Mouse (Mus musculus) hindbrain, embryonic 11.5 days (tissue): Measurements from ENCODE around the gene Mmp14. TPM values are rescaled to one million over a fixed set of nuclear protein-coding genes. Genes with fewer than 3 reads are reported as not detected.
A peak's percentile ranks its signal among the peaks of the same experiment; 100 is the strongest.

Experiments
- ATAC-seq: fragments of 200-750 bp; cut with Nextera tagmentation; 2 replicates; pipeline ENCODE4 v1.8.0; 2017; ENCODE audit warnings: mild to moderate bottlenecking, moderate TSS enrichment, moderate library complexity; ENCODE audit not compliant: low FRiP score
- DNase-seq: peaks from one replicate; pipeline ENCODE4 v3.0.0-alpha.2; 2015; ENCODE audit warnings: low spot score
- H3K27ac ChIP-seq: fragments of 300-500 bp; sonication (generic); 2 replicates; pipeline ENCODE4 v1.5.1; 2014; ENCODE audit warnings: mild to moderate bottlenecking, low read depth, low read length
- H3K27me3 ChIP-seq: fragments of 300-500 bp; sonication (generic); 2 replicates; pipeline ENCODE4 v1.6.1; 2014; ENCODE audit warnings: mild to moderate bottlenecking, low read length, moderate library complexity, mixed read lengths; ENCODE audit not compliant: control insufficient read depth, insufficient read depth
- H3K36me3 ChIP-seq: fragments of 300-500 bp; sonication (generic); 2 replicates; pipeline ENCODE4 v1.6.1; 2014; ENCODE audit warnings: mild to moderate bottlenecking, low read length, moderate library complexity, mixed read lengths; ENCODE audit not compliant: control insufficient read depth, insufficient read depth
- H3K4me1 ChIP-seq: fragments of 300-500 bp; sonication (generic); replicated peaks from 2 replicates; pipeline ENCODE4 v1.6.1; 2014; ENCODE audit warnings: low read length, mixed read lengths; ENCODE audit not compliant: control insufficient read depth, insufficient read depth
- H3K4me2 ChIP-seq: fragments of 300-500 bp; sonication (generic); replicated peaks from 2 replicates; pipeline ENCODE4 v1.6.1; 2014; ENCODE audit warnings: mild to moderate bottlenecking, low read depth, low read length
- H3K4me3 ChIP-seq: fragments of 300-500 bp; sonication (generic); 2 replicates; pipeline ENCODE4 v1.5.1; 2014; ENCODE audit warnings: low read depth, low read length
- H3K9ac ChIP-seq: fragments of 300-500 bp; sonication (generic); 2 replicates; pipeline ENCODE4 v1.6.1; 2014; ENCODE audit warnings: low read depth, low read length
- H3K9me3 ChIP-seq: fragments of 300-500 bp; sonication (generic); 2 replicates; pipeline ENCODE4 v1.6.1; 2016; ENCODE audit warnings: low read length; ENCODE audit not compliant: control insufficient read depth
- WGBS: fragments of 180-500 bp; shearing (Covaris S2); extraction: QIAGEN DNeasy Blood & Tissue Kit; methylation state at CpG from one replicate; pipeline ENCODE4 v1.1.7; 2014; 5-methylcytosine and 5-hydroxymethylcytosine counted together
- polyA plus RNA-seq: library from polyadenylated mRNA; unstranded; fragments of >200 nt; fragmentation: Nextera tagmentation; extraction: Ambion mirVana; gene quantifications from 2 replicates; pipeline ENCODE4 v1.2.1, GENCODE M21; 2014

Gene Mmp14
- polyA plus RNA-seq, 1 experiment from 2014 or later, result 73.1 TPM

DNA sequence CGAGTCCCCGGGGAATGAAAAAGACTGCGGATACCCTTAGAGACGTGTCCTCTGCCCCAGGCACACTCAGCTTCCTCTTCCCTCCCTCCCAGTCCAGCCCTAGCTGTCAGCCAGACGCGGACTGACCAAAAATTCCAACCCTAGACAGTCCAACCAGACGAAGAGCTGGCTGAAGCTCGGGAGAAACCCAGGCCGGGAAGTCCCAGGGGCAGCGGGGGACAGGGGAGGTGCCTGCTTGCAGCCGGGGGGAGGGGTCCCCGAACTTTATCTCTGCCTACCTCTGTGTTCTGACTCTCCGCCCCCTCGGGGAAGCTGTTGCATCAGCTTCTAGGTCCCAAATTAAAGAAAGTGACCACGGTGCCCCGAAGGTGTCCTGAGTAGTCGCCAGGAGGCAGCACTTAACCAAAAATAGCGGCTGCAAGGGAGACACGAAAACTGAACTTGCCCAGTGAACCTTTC, 13.8 kb upstream of the Mmp14 start, which contains the start of gene Slc7a7:
Gene Slc7a7 (minus strand): TSS at position 158 of the 459 bp plus-strand sequence.
- no peaks in the 10 kb centered on the region for H3K36me3 ChIP-seq
- H3K4me3 ChIP-seq, result no peak within 1 kb of the TSS
- H3K4me2 ChIP-seq, result no peak within 1 kb of the TSS
- H3K4me1 ChIP-seq, result no peaks in the 10 kb centered on the region
- peak; percentile 30; the same call in 1 of the 2 replicates for ATAC-seq
- no peak within 1 kb of the TSS for H3K27ac ChIP-seq
- DNase-seq, result peak; percentile 50
- peaks cover 16% of the 10 kb centered on the region for H3K27me3 ChIP-seq
- H3K9ac ChIP-seq, result no peak within 1 kb of the TSS
- 5% methylated on average over 19 of the region's 19 CpGs for WGBS
- H3K9me3 ChIP-seq, result no peaks in the 10 kb centered on the region

DNA sequence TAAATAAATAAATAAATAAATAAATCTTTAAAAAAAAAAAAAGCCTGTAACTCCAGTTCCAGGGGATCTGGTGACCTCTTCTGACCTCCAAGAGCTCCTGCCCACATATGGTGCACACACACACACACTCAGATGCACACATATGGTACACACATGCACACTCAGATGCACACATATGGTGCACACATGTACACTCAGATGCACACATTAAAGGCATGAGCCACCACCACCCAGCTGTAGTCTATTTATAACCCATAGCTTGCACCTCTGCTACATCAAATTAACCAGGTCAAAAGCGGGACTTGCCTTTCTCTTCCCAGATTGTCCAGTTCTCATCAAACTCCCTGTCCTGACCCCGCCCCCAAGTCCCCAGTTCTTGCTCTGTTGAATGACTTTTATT, 10.4 kb upstream of the Mmp14 start:
- no peaks in the 10 kb centered on the region for H3K4me1 ChIP-seq
- H3K9me3 ChIP-seq, result no peaks in the 10 kb centered on the region
- H3K9ac ChIP-seq, result no peak overlapping the region
- peaks cover 2% of the 10 kb centered on the region; the same call in 1 of the 2 replicates for H3K27me3 ChIP-seq
- no peaks in the 10 kb centered on the region for H3K36me3 ChIP-seq
- no peak overlapping the region for H3K4me3 ChIP-seq
- ATAC-seq (no peak), DNase-seq (peak; percentile 19)
- no peak overlapping the region for H3K27ac ChIP-seq
- 89% methylated on average over 2 of the region's 2 CpGs for WGBS
- H3K4me2 ChIP-seq, result no peak overlapping the region

- Histone ChIP-seq H3K27me3 (no peaks in the 10 kb centered on the region), H3K27ac (no peak overlapping the region), H3K4me2 (no peak overlapping the region), H3K4me1 (no peaks in the 10 kb centered on the region), H3K9me3 (no peaks in the 10 kb centered on the region), H3K9ac (no peak overlapping the region), H3K36me3 (no peaks in the 10 kb centered on the region), H3K4me3 (no peak overlapping the region)
- DNase-seq, result peak; percentile 54
- WGBS, result 60% methylated on average over 5 of the region's 5 CpGs
- ATAC-seq, result no peak
Measured at GRCm38 (mm10) chr14:54423406-54423805, 8.0 kb upstream of the Mmp14 start.

- Histone ChIP-seq H3K4me3 (no peak overlapping the region), H3K27me3 (no peaks in the 10 kb centered on the region), H3K4me1 (no peaks in the 10 kb centered on the region), H3K9ac (no peak overlapping the region), H3K36me3 (no peaks in the 10 kb centered on the region), H3K4me2 (no peak overlapping the region), H3K27ac (no peak overlapping the region), H3K9me3 (no peaks in the 10 kb centered on the region)
- no peak for DNase-seq
- WGBS, result 92% methylated on average over 1 of the region's 1 CpGs
- no peak for ATAC-seq
Measured at GRCm38 (mm10) chr14:54424634-54425033, 6.8 kb upstream of the Mmp14 start.

GRCm38 (mm10) chr14:54425540-54425939, 5.9 kb upstream of the Mmp14 start:
- DNase-seq (no peak), ATAC-seq (no peak)
- Histone ChIP-seq H3K4me2 (no peak overlapping the region), H3K4me1 (peaks cover 2% of the 10 kb centered on the region; the same call in 1 of the 2 replicates), H3K4me3 (no peak overlapping the region), H3K9ac (no peak overlapping the region), H3K9me3 (no peaks in the 10 kb centered on the region), H3K27ac (no peak overlapping the region), H3K36me3 (no peaks in the 10 kb centered on the region), H3K27me3 (no peaks in the 10 kb centered on the region)
- 87% methylated on average over 1 of the region's 1 CpGs for WGBS

- Histone ChIP-seq H3K4me1 (peaks cover 2% of the 10 kb centered on the region; the same call in 1 of the 2 replicates), H3K36me3 (no peaks in the 10 kb centered on the region), H3K4me3 (peak overlapping the region; percentile 89), H3K4me2 (peak overlapping the region; percentile 55), H3K9me3 (no peaks in the 10 kb centered on the region), H3K27ac (peak overlapping the region; percentile 71), H3K9ac (peak overlapping the region; percentile 81), H3K27me3 (no peaks in the 10 kb centered on the region)
- ATAC-seq (peak; percentile 34; the same call in 1 of the 2 replicates), DNase-seq (no peak)
- WGBS, result 34% methylated on average over 14 of the region's 14 CpGs
Measured at GRCm38 (mm10) chr14:54426003-54426688, 5.3 kb upstream of the Mmp14 start.

DNA sequence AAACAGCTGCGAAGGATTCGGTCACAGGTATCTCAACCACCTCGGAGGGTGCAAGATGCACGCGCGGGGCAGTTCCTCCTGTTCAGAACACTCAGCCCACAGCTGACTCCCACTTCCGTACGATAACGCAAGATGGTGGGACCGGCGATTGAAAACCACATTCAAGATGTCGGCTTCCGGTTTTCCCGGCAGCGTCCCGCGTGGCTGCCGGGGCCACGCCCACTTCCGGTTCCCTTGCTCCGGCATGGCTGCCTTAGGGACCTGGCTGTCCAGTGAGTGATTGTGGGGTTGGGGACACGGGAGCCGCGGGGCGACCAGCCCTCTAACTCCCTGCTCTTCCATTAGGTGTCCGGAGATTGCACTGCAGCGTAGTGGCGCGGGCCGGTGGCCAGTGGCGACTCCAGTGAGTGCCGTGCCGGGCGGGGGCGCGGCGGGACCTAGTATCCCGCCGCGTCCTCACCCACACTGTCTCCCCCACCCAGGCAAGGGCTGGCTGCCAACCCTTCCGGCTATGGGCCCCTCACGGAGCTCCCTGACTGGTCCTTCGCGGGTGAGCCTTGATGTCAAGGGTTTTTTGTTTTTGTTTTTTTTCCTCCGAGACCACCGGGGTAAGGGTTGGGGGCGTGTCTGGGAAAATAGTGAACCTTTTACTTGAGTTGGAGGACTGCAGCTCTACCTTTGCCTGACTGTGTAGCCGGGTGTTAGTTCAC, 4.6 kb upstream of the Mmp14 start, which contains the start of gene Mrpl52:
Gene Mrpl52 (plus strand): TSS at position 221 of the 710 bp plus-strand sequence.
- Histone ChIP-seq H3K9me3 (no peaks in the 10 kb centered on the region), H3K4me1 (peaks cover 2% of the 10 kb centered on the region; the same call in 1 of the 2 replicates), H3K27ac (peak within 1 kb of the TSS; percentile 71), H3K4me3 (peak within 1 kb of the TSS; percentile 89), H3K27me3 (no peaks in the 10 kb centered on the region), H3K4me2 (peak within 1 kb of the TSS; percentile 55), H3K9ac (peak within 1 kb of the TSS; percentile 81), H3K36me3 (no peaks in the 10 kb centered on the region)
- ATAC-seq (peak; percentile 85), DNase-seq (peak; percentile 95)
- under 1% methylated on average over 48 of the region's 48 CpGs for WGBS

DNA sequence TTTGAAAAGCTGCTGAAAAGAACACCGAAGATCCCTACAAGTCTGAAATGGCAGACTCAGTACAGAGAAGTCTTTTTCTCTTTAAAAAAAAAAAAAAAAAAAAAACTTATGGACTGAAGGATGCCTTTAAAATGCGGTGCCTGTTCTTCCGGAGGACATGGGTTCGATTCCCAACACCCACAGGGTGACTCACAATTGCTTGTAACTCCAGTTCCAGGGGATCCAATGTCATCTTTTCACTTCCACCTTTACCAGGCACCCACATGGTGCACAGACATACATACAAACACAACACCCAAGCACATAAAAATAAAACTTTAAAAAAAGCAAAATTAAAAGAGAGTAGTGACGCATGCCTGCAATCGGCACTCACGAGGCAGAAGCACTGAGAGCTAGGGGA, 3.7 kb upstream of the Mmp14 start:
- Histone ChIP-seq H3K27me3 (no peaks in the 10 kb centered on the region), H3K36me3 (no peaks in the 10 kb centered on the region), H3K4me2 (peak overlapping the region; percentile 55; the same call in 1 of the 2 replicates), H3K9ac (no peak overlapping the region; the same call in 1 of the 2 replicates), H3K27ac (no peak overlapping the region), H3K4me1 (peaks cover 3% of the 10 kb centered on the region; the same call in 1 of the 2 replicates), H3K4me3 (peak overlapping the region; percentile 89), H3K9me3 (no peaks in the 10 kb centered on the region)
- no peak for DNase-seq
- 92% methylated on average over 7 of the region's 7 CpGs for WGBS
- no peak for ATAC-seq
